Mouse (Mus musculus): ENCODE measurements around the gene Bcl2l11.

DNA sequence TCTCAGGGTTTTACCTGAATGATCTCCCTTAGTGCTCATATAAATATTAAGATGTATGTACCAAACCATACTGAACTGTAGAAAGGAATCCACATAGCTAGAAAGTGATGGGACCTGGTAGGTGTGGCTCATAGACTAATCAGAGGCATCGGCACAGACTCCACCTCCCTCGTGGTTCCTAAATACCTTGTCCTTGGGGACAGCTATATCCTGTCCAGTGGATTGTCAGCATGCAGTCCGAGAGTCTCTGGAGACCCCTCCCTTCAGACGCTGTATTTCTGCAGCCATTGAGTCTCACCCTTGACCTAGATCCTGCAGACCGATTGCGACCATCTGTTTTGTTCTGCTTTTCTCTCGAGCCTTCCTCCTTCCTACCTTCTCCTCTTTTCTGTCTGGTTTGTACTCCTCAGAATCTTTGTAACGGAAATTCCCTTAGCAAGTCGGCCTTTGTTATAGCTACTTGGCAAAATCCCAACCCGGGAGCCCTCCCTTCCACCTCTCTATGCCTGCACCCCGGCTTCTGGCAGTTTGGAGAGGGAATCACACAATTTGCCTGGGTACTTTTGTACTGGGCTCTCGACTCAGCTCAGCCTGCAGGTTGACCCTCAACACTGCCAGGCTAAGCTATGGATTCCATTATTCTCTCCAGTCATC lies 50.7 kb downstream of the Bcl2l11 start:
- no peak for TF ChIP-seq GATA1 (IDR thresholded peaks at IDR 0.05; ENCODE audit: low read length)
- no peak for TF ChIP-seq TAL1 (IDR thresholded peaks at IDR 0.05; ENCODE audit: low read length)
